Mouse (Mus musculus): ENCODE measurements around the gene Kalrn. TPM values are rescaled to one million over a fixed set of nuclear protein-coding genes. Genes with fewer than 3 reads are reported as not detected.
A peak's percentile ranks its signal among the peaks of the same experiment; 100 is the strongest.

The Kalrn gene
- polyA plus RNA-seq, 1 experiment from 2014 or later, result 24.6 TPM

DNA sequence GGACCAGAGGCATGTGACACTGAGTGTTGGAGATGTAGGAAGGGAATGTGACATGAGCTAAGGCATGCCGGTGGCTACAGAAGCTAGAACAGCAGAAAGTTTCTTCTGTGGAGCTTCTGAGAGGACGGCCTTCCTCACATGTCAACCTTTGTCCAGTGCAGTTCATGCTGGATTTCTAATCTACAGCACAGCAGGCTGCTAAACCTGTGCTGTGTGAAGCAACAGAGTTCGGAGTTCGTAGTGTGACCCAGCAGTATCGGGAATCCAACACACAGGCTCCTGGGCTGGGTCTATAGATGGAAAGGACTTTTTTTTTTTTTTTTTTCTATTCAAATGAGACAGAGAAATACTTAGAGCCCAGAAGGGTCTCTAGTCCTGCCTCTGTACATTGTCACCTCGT, 468.9 kb downstream of the Kalrn start:
- H3K9ac ChIP-seq, result no peak overlapping the region
- no peak for ATAC-seq (ENCODE audit: low FRiP score, low read depth)
- no peak overlapping the region for H3K4me2 ChIP-seq
- no peaks in the 10 kb centered on the region for H3K9me3 ChIP-seq
- H3K4me1 ChIP-seq (replicated peaks), result 0 out of 2 replicates have a peak, but pooled peaks cover 5% of the 10 kb centered on the region
- no peaks in the 10 kb centered on the region for H3K36me3 ChIP-seq
- no peak overlapping the region for H3K27ac ChIP-seq (replicated peaks)
- H3K4me3 ChIP-seq, result no peak overlapping the region
- WGBS, result 85% methylated on average over 6 of the region's 6 CpGs
- no peaks in the 10 kb centered on the region for H3K27me3 ChIP-seq

- 57% methylated on average over 5 of the region's 5 CpGs for WGBS
Observed at GRCm38 (mm10) chr16:34102742-34103141, 470.6 kb downstream of the Kalrn start.

GRCm38 (mm10) chr16:34099795-34100194, 473.5 kb downstream of the Kalrn start:
- no peak overlapping the region for H3K9ac ChIP-seq
- H3K4me2 ChIP-seq, result no peak overlapping the region
- peaks cover 8% of the 10 kb centered on the region; the same call in 1 of the 2 replicates for H3K27me3 ChIP-seq
- no peak overlapping the region for H3K4me3 ChIP-seq
- no peak for ATAC-seq (ENCODE audit: low FRiP score, low read depth)
- no peaks in the 10 kb centered on the region for H3K9me3 ChIP-seq
- H3K36me3 ChIP-seq, result no peaks in the 10 kb centered on the region
- H3K4me1 ChIP-seq (replicated peaks), result peaks cover 19% of the 10 kb centered on the region
- 81% methylated on average over 3 of the region's 3 CpGs for WGBS
- H3K27ac ChIP-seq (replicated peaks), result no peak overlapping the region

More at GRCm38 (mm10) chr16:34102742-34103141, 470.6 kb downstream of the Kalrn start:
- Histone ChIP-seq H3K4me3 (no peak overlapping the region), H3K27me3 (no peaks in the 10 kb centered on the region), H3K4me2 (no peak overlapping the region), H3K9me3 (no peaks in the 10 kb centered on the region), H3K9ac (no peak overlapping the region), H3K27ac (replicated peaks) (no peak overlapping the region), H3K4me1 (replicated peaks) (0 out of 2 replicates have a peak, but pooled peaks cover 5% of the 10 kb centered on the region), H3K36me3 (no peaks in the 10 kb centered on the region)
- no peak for ATAC-seq (ENCODE audit: low FRiP score, low read depth)

- H3K9ac ChIP-seq, result peak overlapping the region; percentile 28
- H3K27me3 ChIP-seq, result peaks cover 8% of the 10 kb centered on the region; the same call in 1 of the 2 replicates
- H3K4me3 ChIP-seq, result peak overlapping the region; percentile 36
- peak overlapping the region; percentile 61 for H3K4me2 ChIP-seq
- H3K36me3 ChIP-seq, result no peaks in the 10 kb centered on the region
- ATAC-seq (ENCODE audit: low FRiP score, low read depth), result no peak
- H3K27ac ChIP-seq (replicated peaks), result peak overlapping the region; percentile 72
- peaks cover 30% of the 10 kb centered on the region for H3K4me1 ChIP-seq (replicated peaks)
- no peaks in the 10 kb centered on the region for H3K9me3 ChIP-seq
- under 1% methylated on average over 34 of the region's 34 CpGs for WGBS
Observed at GRCm38 (mm10) chr16:34095548-34096141, 477.7 kb downstream of the Kalrn start.

DNA sequence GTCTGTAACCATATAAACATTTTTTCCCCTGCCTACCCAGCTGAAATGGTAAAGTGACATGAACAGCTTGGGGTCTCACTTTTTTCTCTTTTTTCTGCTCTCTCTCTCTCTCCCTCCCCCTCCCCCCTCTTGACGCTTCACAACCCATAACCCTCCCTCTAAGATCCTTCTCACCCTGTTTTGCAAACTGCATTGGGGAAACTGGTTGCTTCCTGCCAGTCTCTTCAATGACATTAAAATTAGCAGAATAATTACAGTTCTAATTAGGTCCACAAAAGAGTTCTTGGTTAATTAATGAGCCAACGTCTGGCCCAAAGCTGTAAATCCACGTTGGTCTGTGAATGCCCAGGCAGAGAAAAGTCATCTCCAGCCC, 478.3 kb downstream of the Kalrn start:
- Histone ChIP-seq H3K9me3 (no peaks in the 10 kb centered on the region), H3K27ac (replicated peaks) (peak overlapping the region; percentile 72), H3K4me3 (peak overlapping the region; percentile 36), H3K4me2 (peak overlapping the region; percentile 61), H3K4me1 (replicated peaks) (peaks cover 30% of the 10 kb centered on the region), H3K36me3 (no peaks in the 10 kb centered on the region), H3K9ac (no peak overlapping the region), H3K27me3 (peaks cover 8% of the 10 kb centered on the region; the same call in 1 of the 2 replicates)
- ATAC-seq (ENCODE audit: low FRiP score, low read depth), result no peak
- under 1% methylated on average over 3 of the region's 3 CpGs for WGBS

GRCm38 (mm10) chr16:34094446-34095092, 478.8 kb downstream of the Kalrn start:
- Histone ChIP-seq H3K9ac (peak overlapping the region; percentile 14), H3K27ac (replicated peaks) (peak overlapping the region; percentile 72), H3K4me1 (replicated peaks) (peaks cover 35% of the 10 kb centered on the region), H3K27me3 (peaks cover 8% of the 10 kb centered on the region; the same call in 1 of the 2 replicates), H3K4me3 (peak overlapping the region; percentile 36), H3K9me3 (no peaks in the 10 kb centered on the region), H3K36me3 (no peaks in the 10 kb centered on the region), H3K4me2 (peak overlapping the region; percentile 61)
- ATAC-seq (ENCODE audit: low FRiP score, low read depth), result peak; percentile 83
- under 1% methylated on average over 16 of the region's 16 CpGs for WGBS

DNA sequence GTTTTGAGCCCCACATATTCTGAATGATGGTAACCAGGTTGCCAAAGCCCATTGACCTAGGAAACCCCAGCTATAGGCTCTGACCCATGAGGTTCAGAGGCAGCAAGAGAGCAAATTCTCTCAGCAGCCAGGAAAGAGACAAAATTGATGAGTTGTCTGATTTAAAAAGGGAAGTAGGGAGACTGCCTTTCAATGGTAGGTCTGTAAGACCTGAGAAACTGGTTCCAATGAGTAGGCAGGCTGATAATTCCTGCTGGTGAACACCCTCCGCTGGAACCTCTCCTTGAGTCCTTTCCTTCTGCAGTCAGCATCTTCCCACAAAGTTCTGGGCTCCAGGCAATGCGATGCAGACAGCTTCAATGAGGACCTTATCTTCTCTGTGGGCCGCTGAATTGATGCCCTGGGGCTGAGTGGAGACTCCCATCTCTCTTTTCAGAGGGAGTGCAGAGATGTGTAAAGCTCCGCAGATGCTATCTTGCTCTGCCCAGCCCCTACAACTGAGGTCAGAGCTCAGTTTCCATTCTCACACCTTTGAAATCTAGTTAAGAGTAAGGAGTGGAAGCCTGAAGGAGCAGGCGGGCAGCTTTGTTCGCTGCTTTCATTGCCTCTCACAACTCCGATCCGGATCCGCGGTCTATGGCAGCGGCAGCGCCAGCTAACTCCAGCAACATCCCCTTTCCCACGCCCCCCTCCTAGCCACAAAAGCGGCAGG, 479.4 kb downstream of the Kalrn start:
- H3K4me3 ChIP-seq, result peak overlapping the region; percentile 36
- peaks cover 8% of the 10 kb centered on the region; the same call in 1 of the 2 replicates for H3K27me3 ChIP-seq
- ATAC-seq (ENCODE audit: low FRiP score, low read depth), result peak; percentile 15; the same call in 1 of the 2 replicates
- WGBS, result 3% methylated on average over 14 of the region's 14 CpGs
- peak overlapping the region; percentile 72 for H3K27ac ChIP-seq (replicated peaks)
- peak overlapping the region; percentile 61 for H3K4me2 ChIP-seq
- no peaks in the 10 kb centered on the region for H3K9me3 ChIP-seq
- no peaks in the 10 kb centered on the region for H3K36me3 ChIP-seq
- H3K9ac ChIP-seq, result peak overlapping the region; percentile 14
- H3K4me1 ChIP-seq (replicated peaks), result peaks cover 40% of the 10 kb centered on the region

DNA sequence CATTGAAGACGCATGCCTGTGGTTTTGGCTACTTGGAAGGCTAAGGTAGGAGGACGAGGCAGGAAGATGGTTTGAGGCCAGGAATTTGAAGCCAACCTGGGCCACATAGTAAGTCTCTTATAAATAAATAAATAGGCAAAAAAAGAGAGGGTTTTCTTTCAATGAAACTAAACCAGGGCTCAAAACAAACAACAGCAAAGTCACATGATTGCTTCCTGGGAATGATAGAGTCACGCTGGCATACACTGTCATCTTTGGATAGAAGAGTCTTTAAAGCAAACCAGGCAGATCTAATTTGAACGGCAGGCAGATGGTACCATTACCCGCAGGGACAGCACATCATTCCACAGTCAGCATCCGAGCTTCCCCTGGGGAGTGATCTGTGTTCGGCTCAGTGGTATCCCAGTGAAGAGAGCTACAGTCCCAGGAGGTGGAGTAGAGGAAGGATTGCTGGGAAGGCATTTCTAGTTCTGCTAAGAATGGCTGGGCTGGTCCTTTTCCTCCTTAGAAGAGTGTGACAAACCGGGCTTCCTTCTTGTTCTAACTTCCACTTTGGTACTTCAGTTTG, 483.7 kb downstream of the Kalrn start:
- H3K27ac ChIP-seq (replicated peaks), result no peak overlapping the region
- H3K4me2 ChIP-seq, result no peak overlapping the region
- H3K9me3 ChIP-seq, result no peaks in the 10 kb centered on the region
- no peaks in the 10 kb centered on the region for H3K36me3 ChIP-seq
- 33% methylated on average over 8 of the region's 8 CpGs for WGBS
- ATAC-seq (ENCODE audit: low FRiP score, low read depth), result peak; percentile 62; the same call in 1 of the 2 replicates
- no peaks in the 10 kb centered on the region for H3K27me3 ChIP-seq
- peaks cover 24% of the 10 kb centered on the region for H3K4me1 ChIP-seq (replicated peaks)
- no peak overlapping the region for H3K4me3 ChIP-seq
- no peak overlapping the region for H3K9ac ChIP-seq

GRCm38 (mm10) chr16:34089022-34089421, 484.3 kb downstream of the Kalrn start:
- Histone ChIP-seq H3K27me3 (no peaks in the 10 kb centered on the region), H3K9me3 (no peaks in the 10 kb centered on the region), H3K27ac (replicated peaks) (no peak overlapping the region), H3K4me3 (no peak overlapping the region), H3K36me3 (no peaks in the 10 kb centered on the region), H3K9ac (no peak overlapping the region), H3K4me2 (no peak overlapping the region), H3K4me1 (replicated peaks) (peaks cover 18% of the 10 kb centered on the region)
- 87% methylated on average over 3 of the region's 3 CpGs for WGBS
- ATAC-seq (ENCODE audit: low FRiP score, low read depth), result no peak

DNA sequence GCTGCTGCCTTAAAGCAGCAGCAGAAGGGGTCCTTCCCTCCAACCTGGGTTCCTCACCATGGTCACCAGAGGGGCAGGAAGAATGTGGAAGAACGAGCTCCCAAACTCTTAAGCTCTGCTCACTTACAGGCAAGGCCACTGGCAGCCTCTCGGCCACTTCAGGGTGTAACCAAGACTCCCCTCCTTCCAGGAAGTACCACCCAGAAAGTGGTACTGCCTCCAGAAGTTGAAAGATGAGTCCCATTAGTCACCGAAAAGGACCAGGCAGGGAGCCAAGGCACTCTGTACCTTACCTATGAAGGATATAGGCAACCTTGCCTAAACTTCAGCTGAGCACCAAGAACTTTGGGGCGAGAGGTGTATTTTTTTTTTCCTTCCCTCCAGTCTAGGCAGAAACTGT, 485.0 kb downstream of the Kalrn start:
- no peak overlapping the region for H3K9ac ChIP-seq
- no peak for ATAC-seq (ENCODE audit: low FRiP score, low read depth)
- WGBS, result 47% methylated on average over 4 of the region's 4 CpGs
- H3K36me3 ChIP-seq, result no peaks in the 10 kb centered on the region
- H3K4me1 ChIP-seq (replicated peaks), result peaks cover 11% of the 10 kb centered on the region
- H3K9me3 ChIP-seq, result no peaks in the 10 kb centered on the region
- no peaks in the 10 kb centered on the region for H3K27me3 ChIP-seq
- no peak overlapping the region for H3K4me3 ChIP-seq
- no peak overlapping the region for H3K4me2 ChIP-seq
- H3K27ac ChIP-seq (replicated peaks), result no peak overlapping the region

- Histone ChIP-seq H3K4me1 (replicated peaks) (peaks cover 11% of the 10 kb centered on the region), H3K4me3 (no peak overlapping the region), H3K27me3 (no peaks in the 10 kb centered on the region), H3K27ac (replicated peaks) (no peak overlapping the region), H3K36me3 (no peaks in the 10 kb centered on the region), H3K9me3 (no peaks in the 10 kb centered on the region), H3K9ac (no peak overlapping the region), H3K4me2 (no peak overlapping the region)
- no peak for ATAC-seq (ENCODE audit: low FRiP score, low read depth)
- 86% methylated on average over 10 of the region's 10 CpGs for WGBS
Observed at GRCm38 (mm10) chr16:34084135-34084920, 489.0 kb downstream of the Kalrn start.

Data from hindbrain, embryonic 15.5 days (tissue).